Mouse (Mus musculus) testis, adult 2 months (tissue): ENCODE data around the gene Sar1a.

Experiments
- CTCF ChIP-seq: fragments of 200-500 bp; IDR thresholded peaks from 2 replicates; pipeline ENCODE4 v1.5.1; 2012; ENCODE audit warnings: low read depth, mild to moderate bottlenecking, inconsistent platforms, low read length, moderate library complexity; ENCODE audit not compliant: control insufficient read depth, insufficient read depth, insufficient replicate concordance
- POLR2A ChIP-seq: fragments of 200-500 bp; IDR thresholded peaks from 2 replicates; pipeline ENCODE4 v1.6.1; 2012; ENCODE audit warnings: low read depth, mild to moderate bottlenecking, inconsistent platforms, low read length, moderate library complexity; ENCODE audit not compliant: control insufficient read depth

DNA sequence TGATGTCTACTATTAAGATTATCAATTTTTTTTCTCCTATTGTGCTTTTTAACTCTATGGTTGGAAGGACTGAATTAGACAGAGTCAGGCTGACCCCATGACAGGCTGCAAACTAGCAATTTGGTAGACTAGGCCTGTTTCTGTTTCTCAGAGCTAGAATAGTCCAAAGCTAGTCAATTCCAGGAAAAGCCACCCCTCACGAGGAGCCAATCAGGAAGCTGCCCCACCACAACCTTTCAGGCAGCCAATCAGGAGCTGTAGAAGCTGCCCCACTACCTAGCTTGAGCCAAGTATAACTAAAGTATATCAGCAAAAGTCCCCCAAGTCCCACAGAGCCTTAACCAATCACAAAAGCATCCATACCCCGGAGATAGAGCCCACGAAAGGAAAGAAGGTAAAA lies 4.2 kb upstream of the Sar1a start:
- TF ChIP-seq CTCF: no peak
- TF ChIP-seq POLR2A: no peak
